Comparison of ENCODE assay signal across 15 mouse cellular contexts in the genomic region with DNA sequence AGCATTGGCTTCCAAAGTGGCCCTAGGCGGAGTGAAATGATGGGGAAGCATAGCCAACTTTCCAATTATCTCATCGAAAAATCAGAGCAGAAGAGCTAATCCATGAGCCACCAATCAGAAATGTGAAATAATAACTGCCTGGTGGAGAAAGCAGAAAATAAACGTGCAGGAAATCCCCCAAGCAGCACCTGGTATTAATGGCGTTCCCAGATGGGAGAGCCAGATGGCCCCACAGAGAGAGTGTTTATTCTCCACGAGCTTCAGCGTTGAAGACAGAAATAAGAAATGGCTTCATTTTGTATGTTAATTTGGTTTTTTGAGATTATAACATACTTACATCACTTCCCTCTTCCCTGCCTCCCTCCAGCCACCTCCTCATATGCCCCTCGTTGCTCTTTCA. TPM values are rescaled to one million over a fixed set of nuclear protein-coding genes. Genes with fewer than 3 reads are reported as not detected.
DNase-seq lines count a peak whose midpoint lies in the region; ATAC-seq and TF ChIP-seq lines count a peak whose summit lies in the region.
"Had no signal": no experiment of that assay in that cellular context is flagged by ENCODE, and none has a peak within 500 bp of the region (broad histone marks: within the 10 kb centered on the region; RNA-seq: fewer than 3 reads in every experiment).

No protein-coding gene starts in this region.

- no peaks in the 10 kb centered on the region for H3K36me3 ChIP-seq in forebrain, embryonic 15.5 days
- H3K36me3 ChIP-seq in forebrain, embryonic 11.5 days (ENCODE audit: control insufficient read depth, insufficient read depth, low read length) = no peaks in the 10 kb centered on the region
- H3K36me3 ChIP-seq: midbrain, embryonic 10.5 days had no signal

- WGBS in forebrain, embryonic 15.5 days = 50% methylated on average over 7 of the region's 7 CpGs
- 83% methylated on average over 7 of the region's 7 CpGs for WGBS in forebrain, embryonic 11.5 days
- WGBS in cerebellum, adult 2 months = 16% methylated on average over 7 of the region's 7 CpGs

- ATAC-seq in forebrain, embryonic 15.5 days (replicated peaks) = peak; percentile 79
- ATAC-seq in forebrain, embryonic 11.5 days (replicated peaks; ENCODE audit: low FRiP score) = no peak
- ATAC-seq: intestine, postnatal 0 days had no signal

- no peak overlapping the region for H3K9ac ChIP-seq in forebrain, embryonic 15.5 days (replicated peaks)
- H3K9ac ChIP-seq in forebrain, embryonic 11.5 days (ENCODE audit: low read length) = no peak overlapping the region

- no peak for TF ChIP-seq CTCF in cerebellum, adult 2 months (IDR thresholded peaks at IDR 0.05; ENCODE audit: borderline replicate concordance, insufficient read depth, low read depth, low read length)

- no peak overlapping the region for H3K4me3 ChIP-seq in forebrain, embryonic 15.5 days
- H3K4me3 ChIP-seq in forebrain, embryonic 11.5 days (ENCODE audit: low read depth, low read length) = no peak overlapping the region
- no peak overlapping the region for H3K4me3 ChIP-seq in cerebellum, adult 2 months (replicated peaks; ENCODE audit: insufficient read depth, low read depth, low read length)
- H3K4me3 ChIP-seq: midbrain, embryonic 10.5 days had no signal

- no peaks in the 10 kb centered on the region for H3K27me3 ChIP-seq in forebrain, embryonic 15.5 days
- no peaks in the 10 kb centered on the region for H3K27me3 ChIP-seq in forebrain, embryonic 11.5 days (ENCODE audit: control insufficient read depth, insufficient read depth, low read length)
- H3K27me3 ChIP-seq in cerebellum, adult 2 months (ENCODE audit: control insufficient read depth, insufficient read depth, low read length) = no peaks in the 10 kb centered on the region

- TF ChIP-seq POLR2A in cerebellum, adult 2 months (IDR thresholded peaks at IDR 0.05; ENCODE audit: borderline replicate concordance, insufficient read depth, low read length) = no peak

- no peak overlapping the region for H3K4me2 ChIP-seq in forebrain, embryonic 15.5 days (replicated peaks)
- H3K4me2 ChIP-seq in forebrain, embryonic 11.5 days (ENCODE audit: low read depth, low read length, severe bottlenecking) = no peak overlapping the region

- DNase-seq in forebrain, embryonic 11.5 days (ENCODE audit: low spot score) = no peak
- DNase-seq in cerebellum, adult 2 months = peak; percentile 60 to 74
- peak; percentile 86 to 92 for DNase-seq in layer of hippocampus, adult 18-20 months (ENCODE audit: low spot score in 2 of 2)
- DNase-seq in right cerebral cortex, postnatal 10 days (ENCODE audit: low spot score in 2 of 2) = peak; percentile 84 to 91
- no peak for DNase-seq in embryo, embryonic 10 days (ENCODE audit: low spot score)
- DNase-seq in lung, postnatal 25 days (ENCODE audit: low spot score) = no peak
- no peak for DNase-seq in heart, adult 8-10 months (ENCODE audit: low spot score)
- DNase-seq: adrenal gland, adult 2 months; B cell, adult 2 months; heart, postnatal 14 days; lung, adult 2 months had no signal

- no peaks in the 10 kb centered on the region for H3K9me3 ChIP-seq in forebrain, embryonic 15.5 days
- H3K9me3 ChIP-seq in forebrain, embryonic 11.5 days (ENCODE audit: control insufficient read depth, low read length) = no peaks in the 10 kb centered on the region
- H3K9me3 ChIP-seq: midbrain, embryonic 10.5 days had no signal

- peak overlapping the region; percentile 84 for H3K27ac ChIP-seq in forebrain, embryonic 15.5 days (replicated peaks)
- H3K27ac ChIP-seq in forebrain, embryonic 11.5 days (ENCODE audit: low read depth, low read length) = no peak overlapping the region
- H3K27ac ChIP-seq in cerebellum, adult 2 months (ENCODE audit: insufficient read depth, low read length) = no peak overlapping the region
- H3K27ac ChIP-seq: midbrain, embryonic 10.5 days had no signal

- H3K4me1 ChIP-seq in forebrain, embryonic 15.5 days = peaks cover 12% of the 10 kb centered on the region; the same call in 1 of the 2 replicates
- no peaks in the 10 kb centered on the region for H3K4me1 ChIP-seq in forebrain, embryonic 11.5 days (replicated peaks; ENCODE audit: control insufficient read depth, insufficient read depth, low read length)
- peaks cover 18% of the 10 kb centered on the region for H3K4me1 ChIP-seq in cerebellum, adult 2 months (ENCODE audit: control insufficient read depth, insufficient read depth, low read length)

RNA-seq across cellular contexts. Expression of gene Tgm3, which starts 13.7 kb away (rescaled TPM):
- polyA plus RNA-seq in forebrain, embryonic 15.5 days (2015; fragmentation: Nextera tagmentation; extraction: Ambion mirVana) = not detected in 2 replicates
- polyA plus RNA-seq in forebrain, embryonic 11.5 days (2014; fragmentation: Nextera tagmentation; extraction: Ambion mirVana) = not detected in 2 replicates
- polyA plus RNA-seq in cerebellum, adult 2 months (2012; rRNA removed) = 0.10 and 0.11 TPM in 2 replicates
- under 1 TPM; 0.28 to 0.37 TPM for total RNA-seq in layer of hippocampus, adult 18-20 months (2021)
- not detected for total RNA-seq in heart, adult 8-10 months (2022)
- total RNA-seq: gastrocnemius, adult 8-10 months had no signal
- polyA plus RNA-seq: midbrain, embryonic 10.5 days had no signal

Comparison
In these comparisons a context has a peak if more than half of its experiments do, and no peak if none do; other contexts are left out.
1. DNase-seq: peak in cerebellum, adult 2 months (2 of 2), layer of hippocampus, adult 18-20 months (2 of 2) and right cerebral cortex, postnatal 10 days (2 of 2); none in forebrain, embryonic 11.5 days (single experiment), embryo, embryonic 10 days (single experiment), lung, postnatal 25 days (single experiment) and heart, adult 8-10 months (single experiment).